Mouse (Mus musculus) MEL (cell line): ENCODE data around the gene Ptprn2. TPM values are rescaled to one million over a fixed set of nuclear protein-coding genes. Genes with fewer than 3 reads are reported as not detected.

Experiments
- DNase-seq: peaks from one replicate; pipeline ENCODE4 v3.0.0; 2011; ENCODE audit warnings: low read depth, low spot score
- H3K27ac ChIP-seq: 2 replicates; pipeline ENCODE4 v1.5.1; 2012; ENCODE audit warnings: low read depth, mild to moderate bottlenecking, control low read depth, low read length, moderate library complexity; ENCODE audit not compliant: control insufficient read depth
- H3K27me3 ChIP-seq, 2 experiments: fragments of 150-350 bp in 1 of 2; sonication (generic) in 1 of 2; 2 replicates each; pipeline ENCODE4 v1.6.1; 2012; ENCODE audit warnings: low read length in 2 of 2, mild to moderate bottlenecking in 2 of 2, improper control_type of control experiment in 1 of 2, moderate library complexity in 1 of 2; ENCODE audit not compliant: insufficient read depth in 2 of 2, control insufficient read depth in 1 of 2
- H3K36me3 ChIP-seq, 2 experiments: 2 replicates each; pipeline ENCODE4 v1.6.1; 2012 to 2014; ENCODE audit warnings: low read length in 2 of 2, improper control_type of control experiment in 1 of 2, inconsistent platforms in 1 of 2, mild to moderate bottlenecking in 1 of 2; ENCODE audit not compliant: insufficient read depth in 2 of 2, control insufficient read depth in 1 of 2
- H3K4me1 ChIP-seq, 2 experiments: fragments of 150-350 bp in 1 of 2; sonication (generic) in 1 of 2; 2 replicates each; pipeline ENCODE4 v1.6.1; 2012; ENCODE audit warnings: low read length in 2 of 2, improper control_type of control experiment in 1 of 2, mild to moderate bottlenecking in 1 of 2; ENCODE audit not compliant: insufficient read depth in 2 of 2, control insufficient read depth in 1 of 2
- H3K4me3 ChIP-seq, 2 experiments: fragments of 150-350 bp in 1 of 2; sonication (generic) in 1 of 2; 2 replicates each; pipeline ENCODE4 v1.5.1; 2012; ENCODE audit warnings: low read depth in 2 of 2, low read length in 2 of 2, mild to moderate bottlenecking in 2 of 2, moderate library complexity in 2 of 2, control low read depth in 1 of 2, improper control_type of control experiment in 1 of 2; ENCODE audit not compliant: control insufficient read depth in 1 of 2, insufficient read depth in 1 of 2
- H3K79me2 ChIP-seq: 2 replicates; pipeline ENCODE4 v1.6.1; 2012; ENCODE audit warnings: mild to moderate bottlenecking, low read length, moderate library complexity; ENCODE audit not compliant: control insufficient read depth, poor library complexity, insufficient read depth
- H3K9ac ChIP-seq: 2 replicates; pipeline ENCODE4 v1.6.1; 2012; ENCODE audit warnings: low read depth, mild to moderate bottlenecking, control low read depth, low read length, moderate library complexity; ENCODE audit not compliant: control insufficient read depth, poor library complexity, severe bottlenecking
- H3K9me3 ChIP-seq: fragments of 150-350 bp; sonication (generic); replicated peaks from 2 replicates; pipeline ENCODE4 v1.6.1; 2012; ENCODE audit warnings: mild to moderate bottlenecking, low read length, improper control_type of control experiment, moderate library complexity; ENCODE audit not compliant: insufficient read depth
- BHLHE40 ChIP-seq: IDR thresholded peaks from 2 replicates; pipeline ENCODE4 v1.6.1; 2012; ENCODE audit warnings: low read depth, mild to moderate bottlenecking, inconsistent platforms, low read length, improper control_type of control experiment, borderline replicate concordance
- CHD2 ChIP-seq: IDR thresholded peaks from 2 replicates; pipeline ENCODE4 v1.6.1; 2011; ENCODE audit warnings: low read length, improper control_type of control experiment
- E2F4 ChIP-seq: IDR thresholded peaks from 2 replicates; pipeline ENCODE4 v1.6.1; 2011; ENCODE audit warnings: low read depth, low read length, improper control_type of control experiment, borderline replicate concordance
- ELF1 ChIP-seq: IDR thresholded peaks from 2 replicates; pipeline ENCODE4 v1.6.1; 2014; ENCODE audit warnings: low read depth, mild to moderate bottlenecking, inconsistent platforms, low read length, improper control_type of control experiment, moderate library complexity
- EP300 ChIP-seq, 2 experiments: IDR thresholded peaks; 2 replicates each; pipeline ENCODE4 v1.6.1; 2011; ENCODE audit warnings: improper control_type of control experiment in 2 of 2, low read length in 2 of 2, low read depth in 1 of 2, mild to moderate bottlenecking in 1 of 2
- ETS1 ChIP-seq: IDR thresholded peaks from 2 replicates; pipeline ENCODE4 v1.6.1; 2012; ENCODE audit warnings: low read depth, mild to moderate bottlenecking, inconsistent platforms, low read length, improper control_type of control experiment, moderate library complexity
- JUND ChIP-seq: IDR thresholded peaks from 2 replicates; pipeline ENCODE4 v1.6.1; 2011; ENCODE audit warnings: low read depth, mild to moderate bottlenecking, improper control_type of control experiment, low read length
- MEF2A ChIP-seq: IDR thresholded peaks from 2 replicates; pipeline ENCODE4 v1.6.1; 2014; ENCODE audit warnings: low read depth, mild to moderate bottlenecking, inconsistent platforms, low read length, improper control_type of control experiment; ENCODE audit not compliant: poor library complexity, insufficient replicate concordance, severe bottlenecking; ENCODE audit errors: extremely low read depth
- MXI1 ChIP-seq: IDR thresholded peaks from 2 replicates; pipeline ENCODE4 v1.6.1; 2011; ENCODE audit warnings: mild to moderate bottlenecking, low read depth, low read length, improper control_type of control experiment
- MYB ChIP-seq: IDR thresholded peaks from 2 replicates; pipeline ENCODE4 v1.6.1; 2011; ENCODE audit warnings: mild to moderate bottlenecking, low read depth, low read length, improper control_type of control experiment
- NELFE ChIP-seq: IDR thresholded peaks from 2 replicates; pipeline ENCODE4 v1.6.1; 2011; ENCODE audit warnings: low read depth, low read length, improper control_type of control experiment
- NRF1 ChIP-seq: IDR thresholded peaks from 2 replicates; pipeline ENCODE4 v1.6.1; 2014; ENCODE audit warnings: low read depth, mild to moderate bottlenecking, inconsistent platforms, low read length, improper control_type of control experiment, moderate library complexity; ENCODE audit not compliant: poor library complexity, insufficient read depth, severe bottlenecking
- POLR2AphosphoS2 ChIP-seq: IDR thresholded peaks from 2 replicates; pipeline ENCODE4 v1.6.1; 2011; ENCODE audit warnings: low read length, improper control_type of control experiment
- RAD21 ChIP-seq: IDR thresholded peaks from 2 replicates; pipeline ENCODE4 v1.6.1; 2011; ENCODE audit warnings: mild to moderate bottlenecking, low read depth, low read length, improper control_type of control experiment
- SIN3A ChIP-seq: IDR thresholded peaks from 2 replicates; pipeline ENCODE4 v1.6.1; 2012; ENCODE audit warnings: low read length, improper control_type of control experiment, inconsistent platforms
- SMC3 ChIP-seq: IDR thresholded peaks from 2 replicates; pipeline ENCODE4 v1.6.1; 2011; ENCODE audit warnings: low read depth, low read length, improper control_type of control experiment
- TAL1 ChIP-seq: IDR thresholded peaks from 2 replicates; pipeline ENCODE4 v1.6.1; 2012; ENCODE audit warnings: mild to moderate bottlenecking, inconsistent platforms, low read length, moderate library complexity, mixed read lengths
- TCF12 ChIP-seq: IDR thresholded peaks from 2 replicates; pipeline ENCODE4 v1.6.1; 2014; ENCODE audit warnings: low read depth, mild to moderate bottlenecking, inconsistent platforms, low read length, improper control_type of control experiment, moderate library complexity
- USF2 ChIP-seq, 2 experiments: IDR thresholded peaks; 2 replicates each; pipeline ENCODE4 v1.6.1; 2011 to 2012; ENCODE audit warnings: improper control_type of control experiment in 2 of 2, low read length in 2 of 2, borderline replicate concordance in 1 of 2, inconsistent platforms in 1 of 2, low read depth in 1 of 2, mild to moderate bottlenecking in 1 of 2; ENCODE audit not compliant: insufficient read depth in 1 of 2
- ZC3H11A ChIP-seq: IDR thresholded peaks from 2 replicates; pipeline ENCODE4 v1.6.1; 2012; ENCODE audit warnings: low read depth, mild to moderate bottlenecking, inconsistent platforms, low read length, improper control_type of control experiment
- ZNF384 ChIP-seq: IDR thresholded peaks from 2 replicates; pipeline ENCODE4 v1.6.1; 2012; ENCODE audit warnings: low read depth, mild to moderate bottlenecking, inconsistent platforms, low read length, improper control_type of control experiment
- polyA plus RNA-seq, 2 experiments: library from polyadenylated mRNA; stranded (reverse) in 1 of 2; unstranded in 1 of 2; fragments of >175 nt in 1 of 2; fragments of >200 nt in 1 of 2; gene quantifications; 2 replicates each; pipeline versions ENCODE4 v1.2.1 to v1.2.4; 2012; ENCODE audit warnings: low replicate concordance in 2 of 2, low read depth in 1 of 2; ENCODE audit not compliant: insufficient read length in 2 of 2, insufficient read depth in 1 of 2, missing spikeins in 1 of 2
- total RNA-seq: library from RNA; depleted of rRNA; stranded (reverse); fragments of 300-350 nt; gene quantifications from 2 replicates; pipeline ENCODE4 v1.2.3, GENCODE M21; 2012

Ptprn2 gene
- total and polyA plus RNA-seq, 3 experiments = not detected

DNA sequence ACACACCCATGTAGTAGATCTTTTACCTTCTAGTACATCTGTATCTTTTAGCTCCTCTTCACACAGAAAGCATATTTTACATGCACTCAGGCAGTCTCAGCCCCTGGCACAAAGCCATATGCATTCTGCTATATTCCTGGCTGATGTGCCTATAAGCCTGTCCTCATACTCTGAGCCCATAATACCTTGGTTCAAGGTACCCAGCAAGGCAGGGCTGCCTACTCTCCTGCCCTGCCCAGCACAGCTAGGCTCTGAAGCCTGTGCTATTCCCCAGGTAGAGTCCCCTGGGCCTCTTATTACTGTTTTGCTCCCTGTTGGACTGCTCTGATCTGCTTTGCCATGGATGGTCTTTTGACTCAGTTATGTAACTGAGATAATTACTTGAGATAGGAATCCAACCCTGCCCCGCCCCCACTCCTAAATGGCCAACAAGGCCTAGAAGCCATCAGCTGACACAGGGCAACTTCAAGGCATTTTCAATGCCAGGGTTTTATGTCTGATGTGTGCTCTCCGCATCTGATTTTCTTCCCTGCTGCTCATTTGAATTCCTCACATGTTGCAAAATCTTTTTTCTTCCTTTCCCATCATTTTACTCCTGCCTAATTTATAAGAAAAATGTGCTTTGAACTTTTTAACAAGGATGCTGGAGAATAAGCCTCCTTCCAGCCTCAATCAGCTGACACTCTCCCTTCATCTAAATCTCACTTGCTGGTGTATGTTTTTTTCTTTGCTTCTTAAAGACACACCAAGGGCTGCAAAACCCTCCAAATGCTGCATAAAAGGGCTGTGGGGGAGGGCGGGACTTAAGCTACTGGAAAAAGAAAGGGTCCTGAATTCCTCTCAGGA, 598.6 kb downstream of the Ptprn2 start:
- H3K4me1 ChIP-seq = no peaks in the 10 kb centered on the region
- H3K4me3 ChIP-seq = no peak overlapping the region
- H3K9ac ChIP-seq = no peak overlapping the region
- H3K79me2 ChIP-seq = no peaks in the 10 kb centered on the region
- DNase-seq = no peak
- no peaks in the 10 kb centered on the region for H3K9me3 ChIP-seq
- no peak for TF ChIP-seq RAD21
- TF ChIP-seq NRF1 = no peak
- TF ChIP-seq BHLHE40 = no peak
- TF ChIP-seq POLR2AphosphoS2 = no peak
- TF ChIP-seq EP300 (IDR thresholded peaks at IDR 0.05; ENCODE audit: low read depth in 1 of 2, low read length in 2 of 2) = no peak
- no peak for TF ChIP-seq MEF2A
- TF ChIP-seq ETS1 = no peak
- no peak for TF ChIP-seq TAL1
- TF ChIP-seq NELFE = no peak
- TF ChIP-seq ELF1 = no peak
- no peak for TF ChIP-seq USF2 (IDR thresholded peaks at IDR 0.05; ENCODE audit: borderline replicate concordance in 1 of 2, insufficient read depth in 1 of 2, low read depth in 1 of 2, low read length in 2 of 2)
- no peak for TF ChIP-seq MXI1
- no peaks in the 10 kb centered on the region for H3K36me3 ChIP-seq
- H3K27me3 ChIP-seq = no peaks in the 10 kb centered on the region
- H3K27ac ChIP-seq = no peak overlapping the region

- no peaks in the 10 kb centered on the region for H3K9me3 ChIP-seq
- no peak overlapping the region for H3K27ac ChIP-seq
- H3K36me3 ChIP-seq = no peaks in the 10 kb centered on the region
- no peaks in the 10 kb centered on the region for H3K79me2 ChIP-seq
- H3K9ac ChIP-seq = no peak overlapping the region
- no peak for TF ChIP-seq ZC3H11A
- TF ChIP-seq TCF12 = no peak
- no peak for TF ChIP-seq TAL1
- no peak for TF ChIP-seq NRF1
- TF ChIP-seq MYB = no peak
- no peak for TF ChIP-seq NELFE
- TF ChIP-seq JUND = no peak
- no peak for TF ChIP-seq E2F4
- no peak for TF ChIP-seq SIN3A
- no peak for TF ChIP-seq SMC3
- TF ChIP-seq CHD2 = no peak
- no peak for TF ChIP-seq ZNF384
- no peak for TF ChIP-seq EP300 (IDR thresholded peaks at IDR 0.05; ENCODE audit: low read depth in 1 of 2, low read length in 2 of 2)
- no peaks in the 10 kb centered on the region for H3K27me3 ChIP-seq
- no peak for DNase-seq
- H3K4me1 ChIP-seq = no peaks in the 10 kb centered on the region
- H3K4me3 ChIP-seq = no peak overlapping the region
Measured at GRCm38 (mm10) chr12:117084702-117085409, 599.3 kb downstream of the Ptprn2 start.
